Mouse (Mus musculus): Measurements from ENCODE around the gene D3Ertd254e. TPM values are rescaled to one million over a fixed set of nuclear protein-coding genes. Genes with fewer than 3 reads are reported as not detected.

D3Ertd254e gene
- total RNA-seq, 4 experiments from 2014 or later, result 1.8 to 2.7 (median 2.2) TPM

- no peak for DNase-seq (ENCODE audit: low spot score in 2 of 2)
These were observed 60.1 kb downstream of the D3Ertd254e start for GRCm38 (mm10) chr3:36210939-36211338.

GRCm38 (mm10) chr3:36212758-36213157, 61.9 kb downstream of the D3Ertd254e start:
- DNase-seq (ENCODE audit: low spot score in 2 of 2), result no peak

Other genes with a start within 250 kb of the D3Ertd254e start
- gene Dcun1d1, start 213.6 kb upstream of the D3Ertd254e start, total RNA-seq (2022), result 10 to 100 TPM; 83.7 to 88.8 (median 84.8) TPM
- gene Mccc1, start 150.3 kb upstream of the D3Ertd254e start, total RNA-seq (2022), result 10 to 100 TPM; 30.8 to 35.0 (median 31.7) TPM
- gene Ccdc144b, start 97.5 kb upstream of the D3Ertd254e start, total RNA-seq (2022), result not detected
- 10 to 100 TPM; 21.6 to 29.9 (median 26.5) TPM for gene Acad9, start 85.0 kb upstream of the D3Ertd254e start, total RNA-seq (2022)
- not detected for gene Qrfpr, start 71.3 kb downstream of the D3Ertd254e start, total RNA-seq (2022)